Mouse (Mus musculus) MEL (cell line): ENCODE data around the gene C330007P06Rik. TPM values are rescaled to one million over a fixed set of nuclear protein-coding genes. Genes with fewer than 3 reads are reported as not detected.

ENCODE experiments used
- DNase-seq: peaks from one replicate; pipeline ENCODE4 v3.0.0; 2011; ENCODE audit warnings: low read depth, low spot score
- H3K27ac ChIP-seq: 2 replicates; pipeline ENCODE4 v1.5.1; 2012; ENCODE audit warnings: low read depth, mild to moderate bottlenecking, control low read depth, low read length, moderate library complexity; ENCODE audit not compliant: control insufficient read depth
- H3K27me3 ChIP-seq, 2 experiments: fragments of 150-350 bp in 1 of 2; sonication (generic) in 1 of 2; 2 replicates each; pipeline ENCODE4 v1.6.1; 2012; ENCODE audit warnings: low read length in 2 of 2, mild to moderate bottlenecking in 2 of 2, improper control_type of control experiment in 1 of 2, moderate library complexity in 1 of 2; ENCODE audit not compliant: insufficient read depth in 2 of 2, control insufficient read depth in 1 of 2
- H3K36me3 ChIP-seq, 2 experiments: 2 replicates each; pipeline ENCODE4 v1.6.1; 2012 to 2014; ENCODE audit warnings: low read length in 2 of 2, improper control_type of control experiment in 1 of 2, inconsistent platforms in 1 of 2, mild to moderate bottlenecking in 1 of 2; ENCODE audit not compliant: insufficient read depth in 2 of 2, control insufficient read depth in 1 of 2
- H3K4me1 ChIP-seq, 2 experiments: fragments of 150-350 bp in 1 of 2; sonication (generic) in 1 of 2; 2 replicates each; pipeline ENCODE4 v1.6.1; 2012; ENCODE audit warnings: low read length in 2 of 2, improper control_type of control experiment in 1 of 2, mild to moderate bottlenecking in 1 of 2; ENCODE audit not compliant: insufficient read depth in 2 of 2, control insufficient read depth in 1 of 2
- H3K4me3 ChIP-seq, 2 experiments: fragments of 150-350 bp in 1 of 2; sonication (generic) in 1 of 2; 2 replicates each; pipeline ENCODE4 v1.5.1; 2012; ENCODE audit warnings: low read depth in 2 of 2, low read length in 2 of 2, mild to moderate bottlenecking in 2 of 2, moderate library complexity in 2 of 2, control low read depth in 1 of 2, improper control_type of control experiment in 1 of 2; ENCODE audit not compliant: control insufficient read depth in 1 of 2, insufficient read depth in 1 of 2
- H3K79me2 ChIP-seq: 2 replicates; pipeline ENCODE4 v1.6.1; 2012; ENCODE audit warnings: mild to moderate bottlenecking, low read length, moderate library complexity; ENCODE audit not compliant: control insufficient read depth, poor library complexity, insufficient read depth
- H3K9ac ChIP-seq: 2 replicates; pipeline ENCODE4 v1.6.1; 2012; ENCODE audit warnings: low read depth, mild to moderate bottlenecking, control low read depth, low read length, moderate library complexity; ENCODE audit not compliant: control insufficient read depth, poor library complexity, severe bottlenecking
- H3K9me3 ChIP-seq: fragments of 150-350 bp; sonication (generic); replicated peaks from 2 replicates; pipeline ENCODE4 v1.6.1; 2012; ENCODE audit warnings: mild to moderate bottlenecking, low read length, improper control_type of control experiment, moderate library complexity; ENCODE audit not compliant: insufficient read depth
- CHD1 ChIP-seq: IDR thresholded peaks from 2 replicates; pipeline ENCODE4 v1.6.1; 2012; ENCODE audit warnings: low read depth, mild to moderate bottlenecking, inconsistent platforms, low read length, improper control_type of control experiment
- CTCF ChIP-seq, 3 experiments: IDR thresholded peaks in 2 of 3; conservative IDR thresholded peaks in 1 of 3; 2 replicates each; pipeline ENCODE4 v1.5.1; 2011 to 2012; ENCODE audit warnings: low read length in 3 of 3, low read depth in 2 of 3, mild to moderate bottlenecking in 2 of 3, improper control_type of control experiment in 1 of 3, inconsistent platforms in 1 of 3, mixed read lengths in 1 of 3, moderate library complexity in 1 of 3; ENCODE audit not compliant: control insufficient read depth in 1 of 3, insufficient read depth in 1 of 3, poor library complexity in 1 of 3, severe bottlenecking in 1 of 3
- ELF1 ChIP-seq: IDR thresholded peaks from 2 replicates; pipeline ENCODE4 v1.6.1; 2014; ENCODE audit warnings: low read depth, mild to moderate bottlenecking, inconsistent platforms, low read length, improper control_type of control experiment, moderate library complexity
- EP300 ChIP-seq, 2 experiments: IDR thresholded peaks; 2 replicates each; pipeline ENCODE4 v1.6.1; 2011; ENCODE audit warnings: improper control_type of control experiment in 2 of 2, low read length in 2 of 2, low read depth in 1 of 2, mild to moderate bottlenecking in 1 of 2
- GABPA ChIP-seq: IDR thresholded peaks from 2 replicates; pipeline ENCODE4 v1.6.1; 2012; ENCODE audit warnings: low read depth, mild to moderate bottlenecking, inconsistent platforms, low read length, improper control_type of control experiment, moderate library complexity
- JUND ChIP-seq: IDR thresholded peaks from 2 replicates; pipeline ENCODE4 v1.6.1; 2011; ENCODE audit warnings: low read depth, mild to moderate bottlenecking, improper control_type of control experiment, low read length
- KAT2A ChIP-seq: conservative IDR thresholded peaks from 2 replicates; pipeline ENCODE4 v1.6.1; 2012; ENCODE audit warnings: low read depth, low read length, improper control_type of control experiment, inconsistent platforms
- MAZ ChIP-seq: IDR thresholded peaks from 2 replicates; pipeline ENCODE4 v1.6.1; 2012; ENCODE audit warnings: low read depth, mild to moderate bottlenecking, inconsistent platforms, low read length, improper control_type of control experiment
- MEF2A ChIP-seq: IDR thresholded peaks from 2 replicates; pipeline ENCODE4 v1.6.1; 2014; ENCODE audit warnings: low read depth, mild to moderate bottlenecking, inconsistent platforms, low read length, improper control_type of control experiment; ENCODE audit not compliant: poor library complexity, insufficient replicate concordance, severe bottlenecking; ENCODE audit errors: extremely low read depth
- MYB ChIP-seq: IDR thresholded peaks from 2 replicates; pipeline ENCODE4 v1.6.1; 2011; ENCODE audit warnings: mild to moderate bottlenecking, low read depth, low read length, improper control_type of control experiment
- NELFE ChIP-seq: IDR thresholded peaks from 2 replicates; pipeline ENCODE4 v1.6.1; 2011; ENCODE audit warnings: low read depth, low read length, improper control_type of control experiment
- NRF1 ChIP-seq: IDR thresholded peaks from 2 replicates; pipeline ENCODE4 v1.6.1; 2014; ENCODE audit warnings: low read depth, mild to moderate bottlenecking, inconsistent platforms, low read length, improper control_type of control experiment, moderate library complexity; ENCODE audit not compliant: poor library complexity, insufficient read depth, severe bottlenecking
- POLR2A ChIP-seq, 2 experiments: IDR thresholded peaks; 2 replicates each; pipeline ENCODE4 v1.6.1; 2011 to 2012; ENCODE audit warnings: low read length in 2 of 2, mild to moderate bottlenecking in 2 of 2, control low read depth in 1 of 2, improper control_type of control experiment in 1 of 2, low read depth in 1 of 2, moderate library complexity in 1 of 2; ENCODE audit not compliant: control insufficient read depth in 1 of 2, insufficient read depth in 1 of 2, poor library complexity in 1 of 2
- POLR2AphosphoS2 ChIP-seq: IDR thresholded peaks from 2 replicates; pipeline ENCODE4 v1.6.1; 2011; ENCODE audit warnings: low read length, improper control_type of control experiment
- POLR2AphosphoS5 ChIP-seq: IDR thresholded peaks from 2 replicates; pipeline ENCODE4 v1.6.1; 2012; ENCODE audit warnings: low read depth, borderline replicate concordance, mild to moderate bottlenecking, inconsistent platforms, low read length, moderate library complexity, mixed read lengths
- RAD21 ChIP-seq: IDR thresholded peaks from 2 replicates; pipeline ENCODE4 v1.6.1; 2011; ENCODE audit warnings: mild to moderate bottlenecking, low read depth, low read length, improper control_type of control experiment
- RCOR1 ChIP-seq: IDR thresholded peaks from 2 replicates; pipeline ENCODE4 v1.6.1; 2012; ENCODE audit warnings: low read depth, mild to moderate bottlenecking, inconsistent platforms, low read length, improper control_type of control experiment
- SMC3 ChIP-seq: IDR thresholded peaks from 2 replicates; pipeline ENCODE4 v1.6.1; 2011; ENCODE audit warnings: low read depth, low read length, improper control_type of control experiment
- TBP ChIP-seq: IDR thresholded peaks from 2 replicates; pipeline ENCODE4 v1.8.0; 2011; ENCODE audit warnings: low read depth, low read length, improper control_type of control experiment
- TCF12 ChIP-seq: IDR thresholded peaks from 2 replicates; pipeline ENCODE4 v1.6.1; 2014; ENCODE audit warnings: low read depth, mild to moderate bottlenecking, inconsistent platforms, low read length, improper control_type of control experiment, moderate library complexity
- UBTF ChIP-seq: IDR thresholded peaks from 2 replicates; pipeline ENCODE4 v1.6.1; 2012; ENCODE audit warnings: low read depth, mild to moderate bottlenecking, inconsistent platforms, low read length, improper control_type of control experiment, moderate library complexity, borderline replicate concordance; ENCODE audit not compliant: insufficient read depth
- USF1 ChIP-seq: IDR thresholded peaks from 2 replicates; pipeline ENCODE4 v1.6.1; 2014; ENCODE audit warnings: low read depth, mild to moderate bottlenecking, inconsistent platforms, low read length, improper control_type of control experiment, moderate library complexity
- USF2 ChIP-seq, 2 experiments: IDR thresholded peaks; 2 replicates each; pipeline ENCODE4 v1.6.1; 2011 to 2012; ENCODE audit warnings: improper control_type of control experiment in 2 of 2, low read length in 2 of 2, borderline replicate concordance in 1 of 2, inconsistent platforms in 1 of 2, low read depth in 1 of 2, mild to moderate bottlenecking in 1 of 2; ENCODE audit not compliant: insufficient read depth in 1 of 2
- ZC3H11A ChIP-seq: IDR thresholded peaks from 2 replicates; pipeline ENCODE4 v1.6.1; 2012; ENCODE audit warnings: low read depth, mild to moderate bottlenecking, inconsistent platforms, low read length, improper control_type of control experiment
- ZMIZ1 ChIP-seq: IDR thresholded peaks from 2 replicates; pipeline ENCODE4 v1.6.1; 2012; ENCODE audit warnings: low read depth, mild to moderate bottlenecking, inconsistent platforms, low read length, improper control_type of control experiment, moderate library complexity
- ZNF384 ChIP-seq: IDR thresholded peaks from 2 replicates; pipeline ENCODE4 v1.6.1; 2012; ENCODE audit warnings: low read depth, mild to moderate bottlenecking, inconsistent platforms, low read length, improper control_type of control experiment
- polyA plus RNA-seq, 2 experiments: library from polyadenylated mRNA; stranded (reverse) in 1 of 2; unstranded in 1 of 2; fragments of >175 nt in 1 of 2; fragments of >200 nt in 1 of 2; gene quantifications; 2 replicates each; pipeline versions ENCODE4 v1.2.1 to v1.2.4; 2012; ENCODE audit warnings: low replicate concordance in 2 of 2, low read depth in 1 of 2; ENCODE audit not compliant: insufficient read length in 2 of 2, insufficient read depth in 1 of 2, missing spikeins in 1 of 2
- total RNA-seq: library from RNA; depleted of rRNA; stranded (reverse); fragments of 300-350 nt; gene quantifications from 2 replicates; pipeline ENCODE4 v1.2.3, GENCODE M21; 2012

Gene C330007P06Rik
- total and polyA plus RNA-seq, 3 experiments, result 15.1 to 17.1 TPM; not detected in 1

DNA sequence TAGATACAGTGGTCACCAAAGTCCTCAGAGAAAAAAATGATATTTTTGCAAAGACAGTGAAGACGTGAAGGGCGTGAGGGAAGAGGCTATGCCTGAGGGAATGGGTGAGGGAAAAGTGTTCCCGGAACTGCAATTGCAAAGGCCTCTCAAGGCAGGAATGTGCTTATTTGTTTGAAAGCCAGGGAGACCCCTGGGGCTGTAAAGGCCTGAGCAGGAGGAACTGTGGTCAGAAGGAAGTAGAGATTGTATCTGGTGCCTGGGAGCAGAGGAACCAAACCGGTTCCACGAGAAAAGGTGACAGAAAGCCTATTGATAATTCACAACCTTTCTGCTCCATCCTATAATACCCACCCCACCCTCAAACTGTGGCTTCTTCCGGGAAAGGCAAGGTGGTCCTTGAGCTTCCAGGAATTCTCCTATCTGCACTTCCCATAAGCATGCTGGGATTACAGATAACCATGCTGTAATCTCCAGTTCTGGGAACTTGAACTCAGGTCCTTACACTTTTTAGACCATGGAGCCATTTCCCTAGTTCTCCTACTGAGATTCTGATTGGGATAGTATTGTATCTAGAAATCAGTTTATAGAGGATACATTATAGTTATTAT lies 36.7 kb downstream of the C330007P06Rik start:
- H3K9ac ChIP-seq, result no peak overlapping the region
- no peaks in the 10 kb centered on the region for H3K36me3 ChIP-seq
- DNase-seq, result no peak
- H3K4me3 ChIP-seq, result no peak overlapping the region
- TF ChIP-seq POLR2AphosphoS5, result no peak
- TF ChIP-seq USF1, result no peak
- no peak for TF ChIP-seq MAZ
- TF ChIP-seq EP300 (IDR thresholded peaks at IDR 0.05; ENCODE audit: low read depth in 1 of 2, low read length in 2 of 2), result no peak
- TF ChIP-seq RCOR1, result no peak
- TF ChIP-seq GABPA, result no peak
- no peak for TF ChIP-seq MYB
- no peaks in the 10 kb centered on the region for H3K79me2 ChIP-seq
- no peaks in the 10 kb centered on the region for H3K9me3 ChIP-seq
- H3K27me3 ChIP-seq, result no peaks in the 10 kb centered on the region
- no peak overlapping the region for H3K27ac ChIP-seq
- H3K4me1 ChIP-seq, result no peaks in the 10 kb centered on the region

GRCm38 (mm10) chrX:36833397-36834084 lies 40.4 kb downstream of the C330007P06Rik start:
- no peaks in the 10 kb centered on the region for H3K79me2 ChIP-seq
- DNase-seq, result peak; percentile 64

More at GRCm38 (mm10) chrX:36833397-36834084, 40.4 kb downstream of the C330007P06Rik start:
- no peaks in the 10 kb centered on the region for H3K4me1 ChIP-seq
- H3K4me3 ChIP-seq, result no peak overlapping the region
- H3K27me3 ChIP-seq, result no peaks in the 10 kb centered on the region
- no peak for TF ChIP-seq MAZ
- no peak for TF ChIP-seq POLR2A (IDR thresholded peaks at IDR 0.05; ENCODE audit: control insufficient read depth in 1 of 2, insufficient read depth in 1 of 2, low read depth in 1 of 2, low read length in 2 of 2, poor library complexity in 1 of 2)
- TF ChIP-seq TCF12, result no peak
- peak; percentile 47 for TF ChIP-seq ZC3H11A
- no peak for TF ChIP-seq ZMIZ1
- no peak for TF ChIP-seq ELF1
- TF ChIP-seq CHD1, result no peak
- TF ChIP-seq POLR2AphosphoS2, result no peak
- no peak for TF ChIP-seq KAT2A
- TF ChIP-seq CTCF (IDR thresholded peaks at IDR 0.05 in 2 of 3, conservative IDR thresholded peaks at IDR 0.05 in 1 of 3; ENCODE audit: control insufficient read depth in 1 of 3, insufficient read depth in 1 of 3, low read depth in 2 of 3, low read length in 3 of 3, poor library complexity in 1 of 3, severe bottlenecking in 1 of 3), result peak; percentile 39 to 60 (median 58); a peak in 5 of 6 replicates
- peak; percentile 52 for TF ChIP-seq SMC3
- TF ChIP-seq RCOR1, result no peak
- no peak for TF ChIP-seq JUND
- TF ChIP-seq ZNF384, result no peak
- no peak for TF ChIP-seq TBP
- TF ChIP-seq RAD21, result peak; percentile 58
- no peak for TF ChIP-seq MEF2A
- TF ChIP-seq EP300 (IDR thresholded peaks at IDR 0.05; ENCODE audit: low read depth in 1 of 2, low read length in 2 of 2), result no peak
- TF ChIP-seq GABPA, result no peak
- TF ChIP-seq UBTF, result no peak
- no peak for TF ChIP-seq NRF1
- no peak for TF ChIP-seq USF2 (IDR thresholded peaks at IDR 0.05; ENCODE audit: borderline replicate concordance in 1 of 2, insufficient read depth in 1 of 2, low read depth in 1 of 2, low read length in 2 of 2)
- TF ChIP-seq NELFE, result no peak
- H3K9me3 ChIP-seq, result no peaks in the 10 kb centered on the region
- H3K27ac ChIP-seq, result no peak overlapping the region
- no peak overlapping the region for H3K9ac ChIP-seq
- no peaks in the 10 kb centered on the region for H3K36me3 ChIP-seq
